Mouse (Mus musculus): ENCODE data around the gene Actn4. TPM values are rescaled to one million over a fixed set of nuclear protein-coding genes. Genes with fewer than 3 reads are reported as not detected.

The Actn4 gene
- polyA plus RNA-seq, 1 experiment from 2014 or later = 141 TPM

DNA sequence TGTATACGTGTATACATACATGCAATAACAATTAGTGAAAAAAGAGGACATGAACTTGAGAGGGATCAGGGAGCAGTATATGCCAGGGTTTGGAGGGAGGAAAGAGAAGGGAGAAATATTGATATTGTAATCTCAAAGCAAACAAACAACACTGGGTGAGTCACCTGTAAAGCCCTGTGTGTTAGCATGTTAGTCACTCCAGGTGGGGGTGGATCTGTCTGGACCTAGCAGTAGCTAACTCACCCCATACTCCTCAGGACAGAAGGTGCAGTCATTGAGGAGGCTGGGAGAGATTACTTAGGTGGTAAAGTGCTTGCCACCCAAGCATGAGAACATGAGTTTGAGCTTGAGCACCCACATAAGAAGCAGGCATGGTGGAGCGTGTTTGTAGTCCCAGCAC is 102.2 kb downstream of the Actn4 start:
- Histone ChIP-seq H3K36me3 (no peaks in the 10 kb centered on the region), H3K9me3 (replicated peaks) (no peaks in the 10 kb centered on the region), H3K9ac (replicated peaks) (no peak overlapping the region), H3K27ac (replicated peaks) (no peak overlapping the region), H3K4me1 (peaks cover 11% of the 10 kb centered on the region; the same call in 1 of the 2 replicates), H3K4me2 (no peak overlapping the region), H3K27me3 (replicated peaks) (no peaks in the 10 kb centered on the region), H3K4me3 (replicated peaks) (no peak overlapping the region)
- ATAC-seq (ENCODE audit: low FRiP score) = no peak
- WGBS = 91% methylated on average over 2 of the region's 2 CpGs

GRCm38 (mm10) chr7:28850642-28851041 is 111.5 kb downstream of the Actn4 start:
- no peak overlapping the region for H3K4me3 ChIP-seq (replicated peaks)
- H3K27ac ChIP-seq (replicated peaks) = no peak overlapping the region
- H3K9ac ChIP-seq (replicated peaks) = no peak overlapping the region
- H3K4me1 ChIP-seq = no peaks in the 10 kb centered on the region
- 81% methylated on average over 4 of the region's 4 CpGs for WGBS
- H3K36me3 ChIP-seq = no peaks in the 10 kb centered on the region
- ATAC-seq (ENCODE audit: low FRiP score) = no peak
- no peak overlapping the region for H3K4me2 ChIP-seq
- H3K9me3 ChIP-seq (replicated peaks) = no peaks in the 10 kb centered on the region
- no peaks in the 10 kb centered on the region for H3K27me3 ChIP-seq (replicated peaks)

DNA sequence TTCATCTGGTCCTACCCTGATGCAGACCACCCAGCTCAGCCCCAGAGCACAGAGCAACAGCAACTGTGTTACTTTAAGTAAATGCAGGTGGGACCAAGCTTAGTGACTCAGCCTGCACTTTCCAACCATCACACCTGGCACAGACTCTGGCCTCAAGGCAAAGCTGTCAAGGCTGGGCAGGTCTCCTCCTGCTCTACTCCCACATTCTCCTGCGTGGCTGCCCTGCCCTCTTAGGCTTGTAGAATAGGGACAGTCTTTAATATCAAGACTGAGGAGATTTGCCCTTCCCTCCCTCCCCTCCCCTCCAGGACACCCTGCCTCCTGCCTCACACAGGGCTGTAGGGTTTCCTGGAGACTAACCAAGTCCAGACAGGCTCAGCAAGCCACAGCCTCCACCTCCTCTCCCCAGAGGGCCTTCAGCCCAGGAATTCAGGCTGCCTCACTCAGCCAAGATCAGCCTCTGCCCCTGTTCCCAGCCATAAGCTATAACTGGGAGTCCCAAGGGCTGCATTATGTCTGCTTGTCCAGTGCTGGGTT is 112.4 kb downstream of the Actn4 start:
- H3K4me3 ChIP-seq (replicated peaks) = no peak overlapping the region
- WGBS = 44% methylated on average over 1 of the region's 1 CpGs
- H3K27me3 ChIP-seq (replicated peaks) = no peaks in the 10 kb centered on the region
- no peak for ATAC-seq (ENCODE audit: low FRiP score)
- no peaks in the 10 kb centered on the region for H3K4me1 ChIP-seq
- no peak overlapping the region for H3K4me2 ChIP-seq
- no peaks in the 10 kb centered on the region for H3K36me3 ChIP-seq
- H3K9me3 ChIP-seq (replicated peaks) = no peaks in the 10 kb centered on the region
- no peak overlapping the region for H3K9ac ChIP-seq (replicated peaks)
- no peak overlapping the region for H3K27ac ChIP-seq (replicated peaks)

DNA sequence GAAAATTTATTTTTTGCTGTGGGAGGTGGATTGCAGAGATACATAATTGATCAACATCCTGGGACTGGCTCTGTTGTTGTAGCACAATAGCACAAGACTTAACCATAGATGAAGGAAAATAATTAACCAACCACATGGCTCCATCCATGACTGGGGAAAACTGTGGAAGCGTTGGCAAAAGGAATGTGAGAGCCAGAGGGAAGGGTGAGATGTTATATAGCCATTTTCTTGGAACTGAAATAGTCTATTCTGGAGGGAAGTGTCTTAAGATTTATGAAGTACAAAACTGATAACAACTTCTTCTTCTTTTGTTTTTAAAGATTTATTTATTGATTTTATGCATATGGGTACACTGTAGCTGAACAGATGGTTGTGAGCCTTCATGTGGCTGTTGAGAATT is 114.9 kb downstream of the Actn4 start:
- ATAC-seq (ENCODE audit: low FRiP score) = no peak
- no peaks in the 10 kb centered on the region for H3K4me1 ChIP-seq
- H3K27me3 ChIP-seq (replicated peaks) = no peaks in the 10 kb centered on the region
- no peaks in the 10 kb centered on the region for H3K36me3 ChIP-seq
- no peak overlapping the region for H3K4me2 ChIP-seq
- no peak overlapping the region for H3K4me3 ChIP-seq (replicated peaks)
- H3K9ac ChIP-seq (replicated peaks) = no peak overlapping the region
- no peaks in the 10 kb centered on the region for H3K9me3 ChIP-seq (replicated peaks)
- 64% methylated on average over 1 of the region's 1 CpGs for WGBS
- no peak overlapping the region for H3K27ac ChIP-seq (replicated peaks)

Other genes starting within 250 kb of the Actn4 start
- gene Fbxo17, start 245.5 kb downstream of the Actn4 start, polyA plus RNA-seq (2015; fragmentation: Nextera tagmentation; extraction: Ambion mirVana) = 5.4 and 6.3 TPM in 2 replicates
- gene Mrps12, start 220.5 kb downstream of the Actn4 start, polyA plus RNA-seq (2015; fragmentation: Nextera tagmentation; extraction: Ambion mirVana) = 116 and 124 TPM in 2 replicates
- 19.7 and 23.3 TPM in 2 replicates for gene Sars2, start 220.3 kb downstream of the Actn4 start, polyA plus RNA-seq (2015; fragmentation: Nextera tagmentation; extraction: Ambion mirVana)
- gene Ccer2, start 206.2 kb downstream of the Actn4 start, polyA plus RNA-seq (2015; fragmentation: Nextera tagmentation; extraction: Ambion mirVana) = 0.78 and 0.88 TPM in 2 replicates
- 106 and 114 TPM in 2 replicates for gene Sirt2, start 195.6 kb downstream of the Actn4 start, polyA plus RNA-seq (2015; fragmentation: Nextera tagmentation; extraction: Ambion mirVana)
- gene Nfkbib, start 194.8 kb downstream of the Actn4 start, polyA plus RNA-seq (2015; fragmentation: Nextera tagmentation; extraction: Ambion mirVana) = 75.9 and 77.6 TPM in 2 replicates
- 2.9 and 7.0 TPM in 2 replicates for gene Rinl, start 173.4 kb downstream of the Actn4 start, polyA plus RNA-seq (2015; fragmentation: Nextera tagmentation; extraction: Ambion mirVana)
- 158 and 164 TPM in 2 replicates for gene Hnrnpl, start 153.8 kb downstream of the Actn4 start, polyA plus RNA-seq (2015; fragmentation: Nextera tagmentation; extraction: Ambion mirVana)
- 91.4 and 114 TPM in 2 replicates for gene Ech1, start 137.1 kb downstream of the Actn4 start, polyA plus RNA-seq (2015; fragmentation: Nextera tagmentation; extraction: Ambion mirVana)
- 5.4 and 85.2 TPM in 2 replicates for gene Lgals4, start 128.5 kb downstream of the Actn4 start, polyA plus RNA-seq (2015; fragmentation: Nextera tagmentation; extraction: Ambion mirVana)
- gene Lgals7, start 98.5 kb downstream of the Actn4 start, polyA plus RNA-seq (2015; fragmentation: Nextera tagmentation; extraction: Ambion mirVana) = 3.3 and 4.8 TPM in 2 replicates
- 0.35 and 0.60 TPM in 2 replicates for gene Capn12, start 80.9 kb downstream of the Actn4 start, polyA plus RNA-seq (2015; fragmentation: Nextera tagmentation; extraction: Ambion mirVana)
- gene Eif3k, start 19.5 kb upstream of the Actn4 start, polyA plus RNA-seq (2015; fragmentation: Nextera tagmentation; extraction: Ambion mirVana) = 306 and 324 TPM in 2 replicates
- gene Map4k1, start 19.7 kb upstream of the Actn4 start, polyA plus RNA-seq (2015; fragmentation: Nextera tagmentation; extraction: Ambion mirVana) = 10.3 and 19.2 TPM in 2 replicates
- 8.7 and 13.4 TPM in 2 replicates for gene Ryr1, start 162.8 kb upstream of the Actn4 start, polyA plus RNA-seq (2015; fragmentation: Nextera tagmentation; extraction: Ambion mirVana)
- gene Rasgrp4, start 172.5 kb upstream of the Actn4 start, polyA plus RNA-seq (2015; fragmentation: Nextera tagmentation; extraction: Ambion mirVana) = 0.79 and 0.80 TPM in 2 replicates
- 51.2 and 53.1 TPM in 2 replicates for gene Fam98c, start 193.9 kb upstream of the Actn4 start, polyA plus RNA-seq (2015; fragmentation: Nextera tagmentation; extraction: Ambion mirVana)
- gene Ggn, start 207.9 kb upstream of the Actn4 start, polyA plus RNA-seq (2015; fragmentation: Nextera tagmentation; extraction: Ambion mirVana) = 0.46 and 1.0 TPM in 2 replicates
- 10.5 and 11.7 TPM in 2 replicates for gene Spred3, start 208.1 kb upstream of the Actn4 start, polyA plus RNA-seq (2015; fragmentation: Nextera tagmentation; extraction: Ambion mirVana)
- 266 and 278 TPM in 2 replicates for gene Psmd8, start 218.4 kb upstream of the Actn4 start, polyA plus RNA-seq (2015; fragmentation: Nextera tagmentation; extraction: Ambion mirVana)